Mouse (Mus musculus) megakaryocyte-erythroid progenitor cell, adult 5 weeks (primary cell): Measurements from ENCODE around the gene Pigm. TPM values are rescaled to one million over a fixed set of nuclear protein-coding genes. Genes with fewer than 3 reads are reported as not detected.

Experiments
- polyA plus RNA-seq: library from polyadenylated mRNA; stranded (reverse); fragments of >175 nt; gene quantifications from 2 replicates; pipeline ENCODE4 v1.2.3, GENCODE M21; 2012

Pigm gene
- polyA plus RNA-seq, result 9.1 and 9.6 TPM in 2 replicates

DNA sequence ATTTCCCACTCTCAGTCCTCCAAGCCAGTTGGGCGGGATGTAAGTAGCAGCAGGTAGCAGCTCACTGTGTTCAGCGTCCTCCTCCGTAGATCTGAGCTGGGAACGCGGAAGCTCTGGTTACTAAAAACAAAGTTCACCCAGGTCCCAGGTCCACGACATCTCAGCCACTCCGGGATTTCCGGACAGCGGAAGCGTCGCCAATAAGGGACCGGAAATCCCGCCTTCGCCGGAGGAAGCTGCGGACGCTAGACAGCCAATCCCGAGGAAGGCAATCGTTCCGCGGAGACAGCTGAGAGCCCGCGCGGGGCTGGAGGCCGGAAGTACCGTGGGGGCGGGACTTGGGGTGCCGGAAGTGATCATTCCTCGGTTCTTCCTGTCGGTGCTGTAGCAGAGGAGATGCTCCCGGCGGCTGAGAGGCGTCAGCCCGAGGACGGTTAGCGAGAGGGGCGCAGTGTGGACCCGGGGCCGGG is at the start of gene Pigm:
Gene Pigm, plus strand, starts transcription at position 349 of the 470 bp plus-strand sequence.

DNA sequence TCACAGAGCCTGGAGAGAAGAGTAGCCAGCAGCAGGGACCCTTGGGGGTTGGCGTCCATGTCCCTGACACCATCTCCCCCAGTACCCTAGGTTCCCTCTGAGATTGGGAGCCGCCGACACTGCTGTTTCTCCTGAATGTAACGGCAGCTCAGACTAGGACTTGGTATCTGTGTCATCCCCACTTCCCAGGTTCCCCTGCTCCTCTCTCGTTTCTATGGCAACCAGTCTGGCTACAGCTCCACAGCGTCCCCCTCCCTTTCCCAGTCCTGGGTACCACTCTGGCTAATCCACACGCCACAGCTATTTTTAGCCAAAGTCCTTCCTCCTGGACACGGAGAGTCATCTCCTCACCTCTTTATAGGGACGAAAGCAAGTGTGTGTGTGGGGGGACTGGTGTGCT is 47.2 kb upstream of the Pigm start, which contains the start of gene Kcnj9:
Gene Kcnj9, minus strand, starts transcription at position 188 of the 400 bp plus-strand sequence.

DNA sequence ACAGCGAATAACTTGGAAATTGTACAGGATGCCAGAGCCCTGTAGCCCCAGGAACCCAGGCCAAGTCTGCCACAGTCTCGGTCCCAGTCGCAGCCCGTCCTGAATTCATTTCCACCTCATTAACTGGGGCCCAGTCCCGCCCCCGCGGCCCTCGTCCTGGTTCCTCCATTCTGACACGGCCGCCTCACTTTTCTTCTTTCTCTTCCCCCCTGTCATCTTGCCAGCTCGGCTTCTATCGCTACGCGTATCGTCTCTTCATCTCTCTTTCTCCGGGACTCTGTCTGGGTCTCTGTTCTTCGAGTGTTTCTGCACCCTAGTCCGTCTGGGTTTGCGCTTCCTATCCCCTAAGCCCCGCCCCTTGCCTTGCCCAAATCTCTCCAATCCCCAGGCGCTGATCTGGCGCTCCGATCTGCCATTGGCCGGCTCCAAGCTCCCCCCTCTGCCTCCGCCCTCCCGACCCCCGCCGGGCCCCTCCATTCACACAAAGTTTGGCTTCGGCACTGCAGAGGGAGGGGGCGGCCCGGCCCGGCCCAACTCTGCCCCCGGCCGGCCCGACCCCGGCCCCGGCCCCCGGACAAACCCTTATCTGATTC is 35.5 kb upstream of the Pigm start, which contains the start of gene Kcnj10:
Gene Kcnj10, plus strand, starts transcription at position 482 of the 593 bp plus-strand sequence.

Other genes starting within 250 kb of the Pigm start
- 15.1 and 15.2 TPM in 2 replicates for gene Pex19, start 249.8 kb upstream of the Pigm start, polyA plus RNA-seq
- 60.9 and 69.9 TPM in 2 replicates for gene Dcaf8, start 228.5 kb upstream of the Pigm start, polyA plus RNA-seq
- gene Pea15a, start 169.7 kb upstream of the Pigm start, polyA plus RNA-seq, result 2.8 and 4.4 TPM in 2 replicates
- not detected in 2 replicates for gene Casq1, start 156.7 kb upstream of the Pigm start, polyA plus RNA-seq
- not detected in 2 replicates for gene Atp1a4, start 118.1 kb upstream of the Pigm start, polyA plus RNA-seq
- gene Igsf8, start 114.9 kb upstream of the Pigm start, polyA plus RNA-seq, result 88.2 and 88.9 TPM in 2 replicates
- not detected in 2 replicates for gene Atp1a2, start 78.5 kb upstream of the Pigm start, polyA plus RNA-seq
- 0.06 TPM in 1 of 2 replicates, not detected in the other for gene Kcnj9, start 47.2 kb upstream of the Pigm start, polyA plus RNA-seq
- 0.06 and 0.09 TPM in 2 replicates for gene Kcnj10, start 35.3 kb upstream of the Pigm start, polyA plus RNA-seq
- gene Slamf9, start 98.8 kb downstream of the Pigm start, polyA plus RNA-seq, result not detected in 2 replicates
- gene Igsf9, start 105.2 kb downstream of the Pigm start, polyA plus RNA-seq, result 1.2 and 1.7 TPM in 2 replicates
- 736 and 821 TPM in 2 replicates for gene Tagln2, start 123.5 kb downstream of the Pigm start, polyA plus RNA-seq
- 0.12 and 0.32 TPM in 2 replicates for gene Cfap45, start 144.3 kb downstream of the Pigm start, polyA plus RNA-seq
- gene Vsig8, start 179.4 kb downstream of the Pigm start, polyA plus RNA-seq, result not detected in 2 replicates
- gene Slamf8, start 214.0 kb downstream of the Pigm start, polyA plus RNA-seq, result 0.09 and 0.18 TPM in 2 replicates
- gene Fcrl6, start 226.0 kb downstream of the Pigm start, polyA plus RNA-seq, result not detected in 2 replicates